Mouse (Mus musculus) forebrain, postnatal 0 days (tissue): ENCODE measurements around the gene Derl3. TPM values are rescaled to one million over a fixed set of nuclear protein-coding genes. Genes with fewer than 3 reads are reported as not detected.

Experiments
- ATAC-seq: fragments of 200-750 bp; cut with Nextera tagmentation; 2 replicates; pipeline ENCODE4 v1.8.0; 2017; ENCODE audit warnings: mild to moderate bottlenecking, moderate library complexity
- DNase-seq: peaks from one replicate; pipeline ENCODE4 v3.0.0-alpha.2; 2015
- H3K27ac ChIP-seq: fragments of 300-500 bp; sonication (generic); 2 replicates; pipeline ENCODE4 v1.5.1; 2014; ENCODE audit warnings: low read depth, mild to moderate bottlenecking, antibody characterized with exemption, low read length, moderate library complexity, mixed read lengths
- H3K27me3 ChIP-seq: fragments of 300-500 bp; sonication (generic); 2 replicates; pipeline ENCODE4 v1.6.1; 2014; ENCODE audit warnings: mild to moderate bottlenecking, low read length, mixed read lengths; ENCODE audit not compliant: insufficient read depth
- H3K36me3 ChIP-seq: fragments of 300-500 bp; sonication (generic); 2 replicates; pipeline ENCODE4 v1.6.1; 2014; ENCODE audit warnings: mild to moderate bottlenecking, moderate library complexity; ENCODE audit not compliant: insufficient read depth
- H3K4me1 ChIP-seq: fragments of 300-500 bp; sonication (generic); 2 replicates; pipeline ENCODE4 v1.6.1; 2014; ENCODE audit warnings: antibody characterized with exemption; ENCODE audit not compliant: insufficient read depth
- H3K4me2 ChIP-seq: fragments of 300-500 bp; sonication (generic); 2 replicates; pipeline ENCODE4 v1.6.1; 2014; ENCODE audit warnings: low read depth, mild to moderate bottlenecking, moderate library complexity
- H3K4me3 ChIP-seq: fragments of 300-500 bp; sonication (generic); 2 replicates; pipeline ENCODE4 v1.5.1; 2014; ENCODE audit warnings: low read depth, low read length, mixed read lengths
- H3K9ac ChIP-seq: fragments of 300-500 bp; sonication (generic); 2 replicates; pipeline ENCODE4 v1.6.1; 2014; ENCODE audit warnings: mild to moderate bottlenecking
- H3K9me3 ChIP-seq: fragments of 300-500 bp; sonication (generic); 2 replicates; pipeline ENCODE4 v1.6.1; 2016; ENCODE audit warnings: low read length
- CTCF ChIP-seq: sonication (generic); IDR thresholded peaks from 2 replicates; pipeline ENCODE4 v1.5.1; 2016; ENCODE audit warnings: antibody characterized with exemption, control low read depth, low read depth
- WGBS: fragments of 180-500 bp; shearing (Covaris S2); extraction: QIAGEN DNeasy Blood & Tissue Kit; methylation state at CpG from one replicate; pipeline ENCODE4 v1.1.7; 2014; 5-methylcytosine and 5-hydroxymethylcytosine counted together
- polyA plus RNA-seq: library from polyadenylated mRNA; unstranded; fragments of >200 nt; fragmentation: Nextera tagmentation; extraction: Ambion mirVana; gene quantifications from 2 replicates; pipeline ENCODE4 v1.2.1, GENCODE M21; 2015
- total RNA-seq: library from RNA; depleted of rRNA; stranded (reverse); fragments of >200 nt; gene quantifications from 2 replicates; pipeline ENCODE4 v1.2.3, GENCODE M21; 2014

Derl3 gene
- total and polyA plus RNA-seq, 2 experiments from 2014 or later = 1.4 to 4.7 TPM

- Histone ChIP-seq H3K36me3 (peaks cover 5% of the 10 kb centered on the region), H3K27ac (no peak overlapping the region), H3K9ac (no peak overlapping the region), H3K4me1 (peaks cover 4% of the 10 kb centered on the region; the same call in 1 of the 2 replicates), H3K27me3 (no peaks in the 10 kb centered on the region), H3K4me2 (no peak overlapping the region), H3K4me3 (no peak overlapping the region), H3K9me3 (no peaks in the 10 kb centered on the region)
- no peak for TF ChIP-seq CTCF
- ATAC-seq (no peak), DNase-seq (no peak)
- WGBS = 96% methylated on average over 12 of the region's 12 CpGs
These were observed 40.6 kb upstream of the Derl3 start for GRCm38 (mm10) chr10:75852539-75853125.

DNA sequence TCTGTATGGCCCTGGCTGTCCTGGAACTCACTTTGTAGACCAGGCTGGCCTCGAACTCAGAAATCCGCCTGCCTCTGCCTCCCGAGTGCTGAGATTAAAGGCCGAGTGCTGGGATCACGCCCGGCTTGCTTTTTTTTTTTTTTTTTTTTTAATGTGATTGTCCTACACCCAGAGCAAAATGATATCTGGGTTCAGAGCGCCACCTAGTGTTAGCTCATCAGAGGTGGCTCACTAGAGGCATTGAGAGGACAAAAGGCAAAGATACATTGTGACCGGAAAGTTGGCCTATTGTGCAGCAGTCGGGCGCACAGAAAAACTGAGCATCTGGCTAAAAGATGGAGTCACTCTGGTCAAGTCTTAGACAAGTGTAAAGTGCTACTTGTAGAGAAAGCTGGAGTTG, 39.8 kb upstream of the Derl3 start:
- H3K9me3 ChIP-seq = no peaks in the 10 kb centered on the region
- H3K27me3 ChIP-seq = no peaks in the 10 kb centered on the region
- DNase-seq = peak; percentile 92
- H3K4me3 ChIP-seq = no peak overlapping the region
- 19% methylated on average over 10 of the region's 10 CpGs for WGBS
- TF ChIP-seq CTCF = peak; percentile 81
- H3K36me3 ChIP-seq = peaks cover 12% of the 10 kb centered on the region
- ATAC-seq = peak; percentile 63; the same call in 1 of the 2 replicates
- no peak overlapping the region for H3K27ac ChIP-seq
- H3K4me1 ChIP-seq = peaks cover 7% of the 10 kb centered on the region; the same call in 1 of the 2 replicates
- no peak overlapping the region for H3K9ac ChIP-seq
- H3K4me2 ChIP-seq = no peak overlapping the region

GRCm38 (mm10) chr10:75854096-75854495, 39.1 kb upstream of the Derl3 start:
- Histone ChIP-seq H3K4me2 (no peak overlapping the region), H3K9ac (no peak overlapping the region), H3K36me3 (peaks cover 12% of the 10 kb centered on the region), H3K4me3 (no peak overlapping the region), H3K27ac (no peak overlapping the region), H3K9me3 (no peaks in the 10 kb centered on the region), H3K4me1 (peaks cover 13% of the 10 kb centered on the region), H3K27me3 (no peaks in the 10 kb centered on the region)
- no peak for DNase-seq
- ATAC-seq = no peak
- WGBS = 52% methylated on average over 5 of the region's 5 CpGs
- no peak for TF ChIP-seq CTCF

GRCm38 (mm10) chr10:75854791-75855190, 38.4 kb upstream of the Derl3 start:
- DNase-seq = no peak
- no peak overlapping the region for H3K4me2 ChIP-seq
- peaks cover 11% of the 10 kb centered on the region for H3K4me1 ChIP-seq
- no peak overlapping the region for H3K4me3 ChIP-seq
- no peaks in the 10 kb centered on the region for H3K9me3 ChIP-seq
- TF ChIP-seq CTCF = no peak
- WGBS = 76% methylated on average over 6 of the region's 6 CpGs
- ATAC-seq = no peak
- H3K36me3 ChIP-seq = peaks cover 12% of the 10 kb centered on the region
- H3K9ac ChIP-seq = no peak overlapping the region
- H3K27me3 ChIP-seq = no peaks in the 10 kb centered on the region
- no peak overlapping the region for H3K27ac ChIP-seq

DNA sequence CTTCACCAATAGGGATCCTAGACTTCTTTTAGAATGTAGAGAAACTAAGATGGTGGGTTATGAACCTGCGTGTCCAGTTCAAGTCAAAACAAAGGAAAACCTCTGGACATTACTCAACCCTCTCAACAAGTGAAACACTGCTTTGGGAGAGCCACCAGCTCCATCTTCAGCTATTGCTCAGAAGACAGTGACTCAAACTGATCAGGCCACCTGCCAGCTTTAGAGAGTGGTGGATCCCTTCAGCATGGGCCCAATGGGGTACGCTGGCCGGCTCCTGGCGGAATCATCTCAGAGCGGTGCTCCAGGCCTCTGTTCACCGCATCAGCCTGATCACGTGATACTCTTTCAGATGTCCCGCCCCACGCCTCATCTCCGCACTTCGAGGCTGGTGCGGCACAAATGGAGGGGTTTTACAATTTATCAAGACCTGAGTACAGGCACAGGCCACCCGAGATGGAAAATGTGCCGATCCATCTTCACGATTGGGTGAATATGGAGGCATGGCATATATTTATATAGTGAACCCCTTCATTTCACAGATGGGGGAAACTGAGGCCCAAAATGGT, 37.7 kb upstream of the Derl3 start:
- Histone ChIP-seq H3K27me3 (no peaks in the 10 kb centered on the region), H3K27ac (no peak overlapping the region), H3K36me3 (peaks cover 12% of the 10 kb centered on the region), H3K9me3 (no peaks in the 10 kb centered on the region), H3K9ac (no peak overlapping the region), H3K4me3 (no peak overlapping the region), H3K4me2 (no peak overlapping the region), H3K4me1 (peaks cover 11% of the 10 kb centered on the region)
- no peak for ATAC-seq
- WGBS = 89% methylated on average over 15 of the region's 15 CpGs
- no peak for DNase-seq
- TF ChIP-seq CTCF = no peak

DNA sequence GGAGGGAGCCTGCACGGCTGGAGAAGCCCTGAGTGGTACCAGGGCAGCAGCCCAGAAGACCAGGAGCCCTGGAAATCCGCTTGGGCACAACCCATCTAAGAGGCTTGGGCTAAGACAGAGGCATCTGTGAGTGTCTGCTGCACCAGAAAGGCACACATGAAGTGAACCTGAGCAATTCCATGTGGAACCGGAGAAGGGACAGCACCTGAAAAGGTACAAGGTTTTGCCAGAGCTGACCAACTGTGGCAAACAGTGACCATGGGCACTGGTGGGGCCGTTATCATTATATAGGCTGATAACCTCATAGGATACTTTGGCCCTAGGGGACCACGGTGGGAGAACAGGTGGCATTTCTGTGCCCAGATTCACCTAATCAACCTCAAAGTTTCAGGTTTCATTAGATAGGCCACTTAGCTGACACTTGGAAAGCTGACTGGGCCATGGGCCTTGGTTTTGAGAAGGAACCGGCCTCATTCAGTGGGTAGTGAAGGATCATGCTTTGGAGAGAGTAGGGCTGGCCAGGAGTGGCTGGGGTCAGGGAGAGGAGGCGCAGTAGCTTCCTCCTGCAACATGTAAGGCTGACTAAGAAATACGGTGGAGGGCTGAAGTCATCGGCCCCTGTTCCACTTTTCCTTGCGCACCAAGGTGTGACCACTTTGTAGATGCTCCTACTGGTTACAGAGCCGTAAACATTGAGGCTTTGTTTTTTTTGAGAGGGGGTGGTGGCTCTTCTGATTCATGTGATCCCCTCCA, 36.9 kb upstream of the Derl3 start:
- Histone ChIP-seq H3K27ac (no peak overlapping the region), H3K27me3 (no peaks in the 10 kb centered on the region), H3K4me3 (no peak overlapping the region), H3K9ac (no peak overlapping the region), H3K9me3 (no peaks in the 10 kb centered on the region), H3K36me3 (peaks cover 12% of the 10 kb centered on the region), H3K4me2 (no peak overlapping the region), H3K4me1 (peaks cover 11% of the 10 kb centered on the region)
- 88% methylated on average over 11 of the region's 11 CpGs for WGBS
- no peak for TF ChIP-seq CTCF
- no peak for ATAC-seq
- DNase-seq = no peak

- Histone ChIP-seq H3K9ac (no peak overlapping the region), H3K36me3 (peaks cover 12% of the 10 kb centered on the region), H3K27me3 (no peaks in the 10 kb centered on the region), H3K9me3 (no peaks in the 10 kb centered on the region), H3K4me3 (no peak overlapping the region), H3K4me2 (no peak overlapping the region), H3K4me1 (peaks cover 11% of the 10 kb centered on the region), H3K27ac (no peak overlapping the region)
- TF ChIP-seq CTCF = no peak
- DNase-seq (no peak), ATAC-seq (no peak)
- WGBS = 80% methylated on average over 3 of the region's 3 CpGs
These were observed 36.2 kb upstream of the Derl3 start for GRCm38 (mm10) chr10:75856976-75857375.
